Mouse (Mus musculus) C2C12 (cell line): Measurements from ENCODE around the gene Nav1.

ENCODE experiments used
- CEBPB ChIP-seq: IDR thresholded peaks from one replicate; pipeline ENCODE4 v1.6.1; 2011; ENCODE audit warnings: low read depth, mild to moderate bottlenecking, control low read depth, moderate library complexity
- CTCF ChIP-seq: IDR thresholded peaks from one replicate; pipeline ENCODE4 v1.5.1; 2011; ENCODE audit not compliant: control insufficient read depth, insufficient read depth, insufficient read length
- FOSL1 ChIP-seq: IDR thresholded peaks from one replicate; pipeline ENCODE4 v1.8.0; 2011; ENCODE audit warnings: mild to moderate bottlenecking, low read length; ENCODE audit not compliant: poor library complexity, insufficient read depth, severe bottlenecking
- MAX ChIP-seq: IDR thresholded peaks from one replicate; pipeline ENCODE4 v1.6.1; 2011; ENCODE audit warnings: mild to moderate bottlenecking, control low read depth
- USF1 ChIP-seq: IDR thresholded peaks from one replicate; pipeline ENCODE4 v1.6.1; 2011; ENCODE audit warnings: low read depth, mild to moderate bottlenecking, control low read depth, moderate library complexity

- TF ChIP-seq CTCF (no peak), USF1 (no peak), MAX (no peak), CEBPB (no peak), FOSL1 (no peak)
These were observed 610 bp downstream of the Nav1 start for GRCm38 (mm10) chr1:135606355-135607015.
